Mouse (Mus musculus): ENCODE measurements around the gene Mllt3.

GRCm38 (mm10) chr4:88031211-88032150, 1.7 kb downstream of the Mllt3 start:
- TF ChIP-seq POLR2A (IDR thresholded peaks at IDR 0.05; ENCODE audit: low read depth, low read length) (no peak), CTCF (IDR thresholded peaks at IDR 0.05; ENCODE audit: extremely low read depth, insufficient read length, insufficient replicate concordance, low read depth, low read length) (no peak)
